Mouse (Mus musculus) embryonic facial prominence, embryonic 11.5 days (tissue): ENCODE data around the gene Fcho2. TPM values are rescaled to one million over a fixed set of nuclear protein-coding genes. Genes with fewer than 3 reads are reported as not detected.
"Not testable (repeated sequence)": the region's sequence is repeated elsewhere in the genome, so short reads cannot be mapped to it uniquely, and the experiment has no call there.

Experiments used
- ATAC-seq: fragments of 200-750 bp; cut with Nextera tagmentation; replicated peaks from 2 replicates; pipeline ENCODE4 v1.8.0; 2017; ENCODE audit warnings: low read depth; ENCODE audit not compliant: insufficient number of reproducible peaks, low FRiP score, low TSS enrichment
- DNase-seq: peaks from one replicate; pipeline ENCODE4 v3.0.0-alpha.2; 2015; ENCODE audit warnings: low spot score
- H3K27ac ChIP-seq: fragments of 300-500 bp; sonication (generic); replicated peaks from 2 replicates; pipeline ENCODE4 v1.5.1; 2014; ENCODE audit warnings: mild to moderate bottlenecking, low read depth, low read length, control low read depth
- H3K27me3 ChIP-seq: fragments of 300-500 bp; sonication (generic); 2 replicates; pipeline ENCODE4 v1.6.1; 2014; ENCODE audit warnings: mild to moderate bottlenecking, low read length, moderate library complexity, mixed read lengths; ENCODE audit not compliant: control insufficient read depth, insufficient read depth
- H3K36me3 ChIP-seq: fragments of 300-500 bp; sonication (generic); replicated peaks from 2 replicates; pipeline ENCODE4 v1.6.1; 2014; ENCODE audit warnings: low read depth, mild to moderate bottlenecking, low read length, moderate library complexity, mixed read lengths; ENCODE audit not compliant: control insufficient read depth, insufficient read depth
- H3K4me1 ChIP-seq: fragments of 300-500 bp; sonication (generic); 2 replicates; pipeline ENCODE4 v1.6.1; 2014; ENCODE audit warnings: low read length, mixed read lengths; ENCODE audit not compliant: control insufficient read depth, insufficient read depth
- H3K4me2 ChIP-seq: fragments of 300-500 bp; sonication (generic); 2 replicates; pipeline ENCODE4 v1.6.1; 2014; ENCODE audit warnings: low read depth, mild to moderate bottlenecking, control low read depth, low read length, moderate library complexity
- H3K4me3 ChIP-seq: fragments of 300-500 bp; sonication (generic); 2 replicates; pipeline ENCODE4 v1.5.1; 2014; ENCODE audit warnings: low read depth, low read length, control low read depth
- H3K9ac ChIP-seq: fragments of 300-500 bp; sonication (generic); replicated peaks from 2 replicates; pipeline ENCODE4 v1.6.1; 2014; ENCODE audit warnings: mild to moderate bottlenecking, control low read depth, low read length
- H3K9me3 ChIP-seq: fragments of 300-500 bp; sonication (generic); replicated peaks from 2 replicates; pipeline ENCODE4 v1.6.1; 2016; ENCODE audit warnings: mild to moderate bottlenecking, low read length, inconsistent platforms, mixed read lengths; ENCODE audit not compliant: control insufficient read depth
- WGBS: fragments of 180-500 bp; shearing (Covaris S2); extraction: QIAGEN DNeasy Blood & Tissue Kit; methylation state at CpG from one replicate; pipeline ENCODE4 v1.1.7; 2014; 5-methylcytosine and 5-hydroxymethylcytosine counted together
- polyA plus RNA-seq: library from polyadenylated mRNA; unstranded; fragments of >200 nt; fragmentation: Nextera tagmentation; extraction: Ambion mirVana; gene quantifications from 2 replicates; pipeline ENCODE4 v1.2.1, GENCODE M21; 2014

Gene Fcho2
- polyA plus RNA-seq, 1 experiment from 2014 or later, result 28.1 TPM

GRCm38 (mm10) chr13:98832451-98833450 is 17.5 kb upstream of the Fcho2 start:
- Histone ChIP-seq H3K4me3 (no peak overlapping the region), H3K27me3 (no peaks in the 10 kb centered on the region), H3K4me1 (no peaks in the 10 kb centered on the region), H3K9me3 (no peaks in the 10 kb centered on the region), H3K27ac (no peak overlapping the region), H3K9ac (no peak overlapping the region), H3K4me2 (no peak overlapping the region), H3K36me3 (no peaks in the 10 kb centered on the region)
- no peak for ATAC-seq
- WGBS, result 81% methylated on average over 10 of the region's 10 CpGs
- DNase-seq, result no peak

- 95% methylated on average over 6 of the region's 6 CpGs for WGBS
- not testable (repeated sequence) for H3K4me3 ChIP-seq, H3K9ac ChIP-seq, H3K4me2 ChIP-seq, ATAC-seq, DNase-seq, H3K36me3 ChIP-seq, H3K4me1 ChIP-seq, H3K27me3 ChIP-seq, H3K9me3 ChIP-seq, H3K27ac ChIP-seq
Measured at GRCm38 (mm10) chr13:98829026-98829425, 13.8 kb upstream of the Fcho2 start.

- no peak for ATAC-seq
- no peaks in the 10 kb centered on the region for H3K9me3 ChIP-seq
- 85% methylated on average over 4 of the region's 4 CpGs for WGBS
- H3K27ac ChIP-seq, result no peak overlapping the region
- H3K4me1 ChIP-seq, result no peaks in the 10 kb centered on the region
- no peak for DNase-seq
- no peak overlapping the region for H3K9ac ChIP-seq
- no peak overlapping the region for H3K4me2 ChIP-seq
- no peak overlapping the region for H3K4me3 ChIP-seq
- H3K27me3 ChIP-seq, result no peaks in the 10 kb centered on the region
- H3K36me3 ChIP-seq, result no peaks in the 10 kb centered on the region
Measured at GRCm38 (mm10) chr13:98825574-98825973, 10.3 kb upstream of the Fcho2 start.

GRCm38 (mm10) chr13:98819094-98819493 is 3.8 kb upstream of the Fcho2 start:
- Histone ChIP-seq H3K27ac (no peak overlapping the region), H3K4me3 (no peak overlapping the region), H3K27me3 (no peaks in the 10 kb centered on the region), H3K9me3 (no peaks in the 10 kb centered on the region), H3K4me1 (no peaks in the 10 kb centered on the region), H3K9ac (no peak overlapping the region), H3K4me2 (no peak overlapping the region), H3K36me3 (no peaks in the 10 kb centered on the region)
- ATAC-seq (no peak), DNase-seq (no peak)
- 80% methylated on average over 2 of the region's 2 CpGs for WGBS

GRCm38 (mm10) chr13:98818205-98818604 is 3.0 kb upstream of the Fcho2 start:
- ATAC-seq, result no peak
- 74% methylated on average over 4 of the region's 4 CpGs for WGBS

GRCm38 (mm10) chr13:98817766-98818165 is 2.5 kb upstream of the Fcho2 start:
- Histone ChIP-seq H3K27ac (no peak overlapping the region), H3K36me3 (no peaks in the 10 kb centered on the region), H3K4me1 (no peaks in the 10 kb centered on the region), H3K4me2 (no peak overlapping the region), H3K9me3 (no peaks in the 10 kb centered on the region), H3K9ac (no peak overlapping the region), H3K4me3 (no peak overlapping the region), H3K27me3 (no peaks in the 10 kb centered on the region)
- 75% methylated on average over 4 of the region's 4 CpGs for WGBS
- ATAC-seq (no peak), DNase-seq (no peak)

More at GRCm38 (mm10) chr13:98818205-98818604, 3.0 kb upstream of the Fcho2 start:
- DNase-seq, result no peak
- H3K9me3 ChIP-seq, result no peaks in the 10 kb centered on the region
- no peak overlapping the region for H3K27ac ChIP-seq
- H3K27me3 ChIP-seq, result no peaks in the 10 kb centered on the region
- H3K4me3 ChIP-seq, result no peak overlapping the region
- no peaks in the 10 kb centered on the region for H3K4me1 ChIP-seq
- no peaks in the 10 kb centered on the region for H3K36me3 ChIP-seq
- no peak overlapping the region for H3K4me2 ChIP-seq
- no peak overlapping the region for H3K9ac ChIP-seq

- H3K27ac ChIP-seq, H3K9ac ChIP-seq, H3K4me3 ChIP-seq, H3K4me2 ChIP-seq, H3K36me3 ChIP-seq, H3K27me3 ChIP-seq, ATAC-seq, H3K4me1 ChIP-seq, DNase-seq, H3K9me3 ChIP-seq: not testable (repeated sequence)
- 84% methylated on average over 4 of the region's 4 CpGs for WGBS
Measured at GRCm38 (mm10) chr13:98816981-98817660, 1.9 kb upstream of the Fcho2 start.

GRCm38 (mm10) chr13:98816571-98816970 is 1.3 kb upstream of the Fcho2 start:
- 86% methylated on average over 9 of the region's 9 CpGs for WGBS
- DNase-seq, result no peak
- ATAC-seq, result no peak

More at GRCm38 (mm10) chr13:98816571-98816970, 1.3 kb upstream of the Fcho2 start:
- Histone ChIP-seq H3K9me3 (no peaks in the 10 kb centered on the region), H3K27me3 (no peaks in the 10 kb centered on the region), H3K9ac (no peak overlapping the region), H3K4me2 (no peak overlapping the region), H3K4me1 (no peaks in the 10 kb centered on the region), H3K4me3 (no peak overlapping the region), H3K36me3 (no peaks in the 10 kb centered on the region), H3K27ac (no peak overlapping the region)
